Mouse (Mus musculus): ENCODE results near the gene Wdr91. TPM values are rescaled to one million over a fixed set of nuclear protein-coding genes. Genes with fewer than 3 reads are reported as not detected.
A peak's percentile ranks its signal among the peaks of the same experiment; 100 is the strongest.

The Wdr91 gene
- polyA plus RNA-seq, 1 experiment from 2014 or later, result 7.2 TPM

DNA sequence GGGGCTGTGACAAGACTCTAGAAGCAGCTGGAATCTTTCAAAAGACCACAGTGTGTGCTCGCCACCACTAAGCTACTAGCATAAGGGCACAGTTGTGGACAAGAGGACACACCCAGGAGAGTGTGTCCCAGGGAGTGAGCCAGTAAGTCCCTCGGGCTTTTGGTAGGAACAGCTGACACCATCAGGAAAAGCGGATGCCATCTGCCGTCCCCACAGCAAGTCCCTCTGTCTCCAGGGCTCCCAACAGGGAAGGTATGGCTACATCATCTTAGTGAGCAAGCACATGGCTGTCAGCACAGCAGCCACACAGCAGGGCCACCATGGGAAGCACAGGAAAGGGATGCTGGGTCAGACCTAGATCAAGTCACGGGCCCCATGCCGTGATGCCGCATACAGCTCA lies 15.1 kb downstream of the Wdr91 start:
- Histone ChIP-seq H3K9me3 (ENCODE audit: control insufficient read depth, low read length) (no peaks in the 10 kb centered on the region), H3K4me1 (ENCODE audit: control insufficient read depth, insufficient read depth, low read length) (no peaks in the 10 kb centered on the region), H3K4me2 (ENCODE audit: low read depth, low read length) (no peak overlapping the region), H3K9ac (ENCODE audit: low read depth, low read length) (no peak overlapping the region), H3K27ac (ENCODE audit: low read length) (no peak overlapping the region), H3K27me3 (replicated peaks; ENCODE audit: control insufficient read depth, insufficient read depth, low read length) (no peaks in the 10 kb centered on the region), H3K4me3 (ENCODE audit: low read length) (no peak overlapping the region), H3K36me3 (ENCODE audit: control insufficient read depth, insufficient read depth, low read length) (peaks cover 11% of the 10 kb centered on the region)
- WGBS, result 87% methylated on average over 7 of the region's 7 CpGs
- ATAC-seq, result no peak

- WGBS, result 58% methylated on average over 4 of the region's 4 CpGs
- ATAC-seq, result no peak
- Histone ChIP-seq H3K9me3 (ENCODE audit: control insufficient read depth, low read length) (no peaks in the 10 kb centered on the region), H3K36me3 (ENCODE audit: control insufficient read depth, insufficient read depth, low read length) (no peaks in the 10 kb centered on the region; the same call in 1 of the 2 replicates), H3K27ac (ENCODE audit: low read length) (no peak overlapping the region), H3K4me2 (ENCODE audit: low read depth, low read length) (no peak overlapping the region), H3K27me3 (replicated peaks; ENCODE audit: control insufficient read depth, insufficient read depth, low read length) (no peaks in the 10 kb centered on the region), H3K4me1 (ENCODE audit: control insufficient read depth, insufficient read depth, low read length) (no peaks in the 10 kb centered on the region), H3K4me3 (ENCODE audit: low read length) (no peak overlapping the region), H3K9ac (ENCODE audit: low read depth, low read length) (no peak overlapping the region)
These were observed 21.5 kb downstream of the Wdr91 start for GRCm38 (mm10) chr6:34889185-34889584.

GRCm38 (mm10) chr6:34887131-34887850 lies 23.4 kb downstream of the Wdr91 start:
- Histone ChIP-seq H3K4me2 (ENCODE audit: low read depth, low read length) (no peak overlapping the region), H3K4me3 (ENCODE audit: low read length) (no peak overlapping the region), H3K9me3 (ENCODE audit: control insufficient read depth, low read length) (no peaks in the 10 kb centered on the region), H3K9ac (ENCODE audit: low read depth, low read length) (no peak overlapping the region), H3K4me1 (ENCODE audit: control insufficient read depth, insufficient read depth, low read length) (no peaks in the 10 kb centered on the region), H3K27me3 (replicated peaks; ENCODE audit: control insufficient read depth, insufficient read depth, low read length) (no peaks in the 10 kb centered on the region), H3K36me3 (ENCODE audit: control insufficient read depth, insufficient read depth, low read length) (no peaks in the 10 kb centered on the region; the same call in 1 of the 2 replicates), H3K27ac (ENCODE audit: low read length) (no peak overlapping the region)
- no peak for ATAC-seq
- WGBS, result 79% methylated on average over 6 of the region's 6 CpGs

- peak overlapping the region; percentile 88 for H3K27ac ChIP-seq (ENCODE audit: low read length)
- no peak overlapping the region for H3K9ac ChIP-seq (ENCODE audit: low read depth, low read length)
- no peaks in the 10 kb centered on the region for H3K36me3 ChIP-seq (ENCODE audit: control insufficient read depth, insufficient read depth, low read length)
- no peaks in the 10 kb centered on the region for H3K4me1 ChIP-seq (ENCODE audit: control insufficient read depth, insufficient read depth, low read length)
- H3K4me2 ChIP-seq (ENCODE audit: low read depth, low read length), result 0 out of 2 replicates have a peak overlapping the region, but pooled peaks have one; percentile 1
- H3K9me3 ChIP-seq (ENCODE audit: control insufficient read depth, low read length), result no peaks in the 10 kb centered on the region
- no peak overlapping the region for H3K4me3 ChIP-seq (ENCODE audit: low read length)
- peak; percentile 83 for ATAC-seq
- 71% methylated on average over 7 of the region's 7 CpGs for WGBS
- H3K27me3 ChIP-seq (replicated peaks; ENCODE audit: control insufficient read depth, insufficient read depth, low read length), result no peaks in the 10 kb centered on the region
These were observed 26.0 kb downstream of the Wdr91 start for GRCm38 (mm10) chr6:34884724-34885123.

- no peak overlapping the region for H3K27ac ChIP-seq (ENCODE audit: low read length)
- no peak for ATAC-seq
- H3K4me3 ChIP-seq (ENCODE audit: low read length), result no peak overlapping the region
- H3K9me3 ChIP-seq (ENCODE audit: control insufficient read depth, low read length), result no peaks in the 10 kb centered on the region
- H3K27me3 ChIP-seq (replicated peaks; ENCODE audit: control insufficient read depth, insufficient read depth, low read length), result no peaks in the 10 kb centered on the region
- no peaks in the 10 kb centered on the region for H3K36me3 ChIP-seq (ENCODE audit: control insufficient read depth, insufficient read depth, low read length)
- no peak overlapping the region for H3K9ac ChIP-seq (ENCODE audit: low read depth, low read length)
- H3K4me1 ChIP-seq (ENCODE audit: control insufficient read depth, insufficient read depth, low read length), result peaks cover 22% of the 10 kb centered on the region
- WGBS, result 58% methylated on average over 6 of the region's 6 CpGs
- H3K4me2 ChIP-seq (ENCODE audit: low read depth, low read length), result no peak overlapping the region
These were observed 30.7 kb downstream of the Wdr91 start for GRCm38 (mm10) chr6:34879911-34880475.

GRCm38 (mm10) chr6:34879101-34879740 lies 31.5 kb downstream of the Wdr91 start:
- no peak overlapping the region for H3K27ac ChIP-seq (ENCODE audit: low read length)
- WGBS, result 89% methylated on average over 16 of the region's 16 CpGs

DNA sequence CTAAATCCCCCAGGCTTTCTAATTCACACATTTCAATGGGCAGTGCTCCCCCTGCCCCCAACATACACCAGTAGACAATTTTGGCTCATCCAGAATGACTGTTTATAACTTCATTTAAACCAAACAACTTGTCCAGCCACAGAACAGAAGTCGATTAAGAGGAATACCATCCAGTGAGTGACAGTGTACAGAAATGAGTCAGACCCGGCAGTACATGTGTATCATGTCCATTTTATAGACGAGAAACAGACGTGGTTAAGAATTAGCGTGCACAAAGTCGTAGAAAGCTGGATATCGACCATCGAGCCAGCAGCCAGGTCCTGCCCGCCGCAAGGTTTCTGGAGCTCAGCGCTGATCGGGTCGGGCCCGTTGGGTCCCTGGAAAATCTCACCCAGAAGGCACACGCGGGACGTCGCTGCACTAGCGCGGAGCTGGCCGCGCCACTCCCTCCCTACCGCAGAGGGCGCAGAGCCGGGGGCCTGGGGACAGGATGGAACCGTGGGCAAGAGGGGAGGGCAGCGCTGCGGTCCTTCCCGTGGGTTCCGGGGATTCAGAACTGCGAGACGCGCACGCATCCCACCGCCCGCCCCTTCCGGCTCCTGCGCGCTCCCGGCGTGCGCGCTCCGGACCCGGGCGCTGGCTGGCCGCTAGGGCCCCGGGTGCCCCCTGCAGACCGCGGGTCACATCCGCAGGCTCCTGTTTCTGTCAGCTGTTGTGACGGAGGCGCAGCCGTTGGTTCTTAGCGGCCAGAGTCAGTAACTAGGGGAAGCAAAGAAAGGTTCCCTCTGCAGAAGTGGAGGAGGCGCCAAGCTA lies 33.0 kb downstream of the Wdr91 start, which contains the start of gene Cyren:
Gene Cyren (minus strand): TSS at position 552 of the 813 bp plus-strand sequence.
- no peaks in the 10 kb centered on the region for H3K9me3 ChIP-seq (ENCODE audit: control insufficient read depth, low read length)
- no peaks in the 10 kb centered on the region for H3K27me3 ChIP-seq (replicated peaks; ENCODE audit: control insufficient read depth, insufficient read depth, low read length)
- peak within 1 kb of the TSS; percentile 95 for H3K27ac ChIP-seq (ENCODE audit: low read length)
- WGBS, result under 1% methylated on average over 56 of the region's 56 CpGs
- H3K9ac ChIP-seq (ENCODE audit: low read depth, low read length), result peak within 1 kb of the TSS; percentile 93
- H3K4me3 ChIP-seq (ENCODE audit: low read length), result peak within 1 kb of the TSS; percentile 75
- peak within 1 kb of the TSS; percentile 70 for H3K4me2 ChIP-seq (ENCODE audit: low read depth, low read length)
- peaks cover 27% of the 10 kb centered on the region for H3K4me1 ChIP-seq (ENCODE audit: control insufficient read depth, insufficient read depth, low read length)
- peak; percentile 89 for ATAC-seq
- no peaks in the 10 kb centered on the region for H3K36me3 ChIP-seq (ENCODE audit: control insufficient read depth, insufficient read depth, low read length)

More at GRCm38 (mm10) chr6:34879101-34879740, 31.5 kb downstream of the Wdr91 start:
- H3K27me3 ChIP-seq (replicated peaks; ENCODE audit: control insufficient read depth, insufficient read depth, low read length), result no peaks in the 10 kb centered on the region
- H3K9ac ChIP-seq (ENCODE audit: low read depth, low read length), result no peak overlapping the region
- H3K36me3 ChIP-seq (ENCODE audit: control insufficient read depth, insufficient read depth, low read length), result no peaks in the 10 kb centered on the region
- no peaks in the 10 kb centered on the region for H3K9me3 ChIP-seq (ENCODE audit: control insufficient read depth, low read length)
- H3K4me1 ChIP-seq (ENCODE audit: control insufficient read depth, insufficient read depth, low read length), result peaks cover 27% of the 10 kb centered on the region
- no peak overlapping the region for H3K4me3 ChIP-seq (ENCODE audit: low read length)
- H3K4me2 ChIP-seq (ENCODE audit: low read depth, low read length), result no peak overlapping the region
- ATAC-seq, result no peak

DNA sequence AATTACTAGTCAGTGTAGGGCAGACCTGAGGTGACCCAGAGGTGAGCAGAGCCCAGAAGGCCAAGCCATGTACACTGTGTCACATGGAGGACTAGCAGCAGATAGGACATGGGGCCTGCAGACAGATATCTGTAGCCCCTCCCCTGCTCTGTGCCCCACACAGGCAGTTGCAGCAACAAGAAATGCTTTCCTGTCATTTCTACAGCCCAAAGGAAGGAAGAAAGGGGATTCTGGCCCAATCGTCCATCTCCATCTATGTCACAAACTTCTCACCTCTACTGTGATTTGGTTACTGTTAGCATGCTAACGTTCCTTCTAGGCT lies 33.9 kb downstream of the Wdr91 start:
- no peaks in the 10 kb centered on the region for H3K27me3 ChIP-seq (replicated peaks; ENCODE audit: control insufficient read depth, insufficient read depth, low read length)
- H3K4me3 ChIP-seq (ENCODE audit: low read length), result peak overlapping the region; percentile 75
- H3K4me1 ChIP-seq (ENCODE audit: control insufficient read depth, insufficient read depth, low read length), result peaks cover 27% of the 10 kb centered on the region
- WGBS, result 33% methylated on average over 2 of the region's 2 CpGs
- H3K4me2 ChIP-seq (ENCODE audit: low read depth, low read length), result peak overlapping the region; percentile 70
- no peaks in the 10 kb centered on the region for H3K9me3 ChIP-seq (ENCODE audit: control insufficient read depth, low read length)
- H3K9ac ChIP-seq (ENCODE audit: low read depth, low read length), result peak overlapping the region; percentile 93
- peak; percentile 59 for ATAC-seq
- H3K36me3 ChIP-seq (ENCODE audit: control insufficient read depth, insufficient read depth, low read length), result no peaks in the 10 kb centered on the region
- peak overlapping the region; percentile 95 for H3K27ac ChIP-seq (ENCODE audit: low read length)
